Mouse (Mus musculus) stomach, postnatal 0 days (tissue): ENCODE measurements around the gene Smoc1. TPM values are rescaled to one million over a fixed set of nuclear protein-coding genes. Genes with fewer than 3 reads are reported as not detected.

ENCODE experiments used
- ATAC-seq: fragments of 200-750 bp; cut with Nextera tagmentation; 2 replicates; pipeline ENCODE4 v1.8.0; 2017; ENCODE audit not compliant: low FRiP score, low TSS enrichment
- DNase-seq: peaks from one replicate; pipeline ENCODE4 v3.0.0-alpha.2; 2016; ENCODE audit warnings: low spot score
- H3K27ac ChIP-seq: fragments of 300-500 bp; sonication (generic); replicated peaks from 2 replicates; pipeline ENCODE4 v1.5.1; 2014; ENCODE audit warnings: mild to moderate bottlenecking, control low read depth
- H3K27me3 ChIP-seq: fragments of 300-500 bp; sonication (generic); 2 replicates; pipeline ENCODE4 v1.6.1; 2014; ENCODE audit warnings: low read length; ENCODE audit not compliant: control insufficient read depth, insufficient read depth
- H3K36me3 ChIP-seq: fragments of 300-500 bp; sonication (generic); 2 replicates; pipeline ENCODE4 v1.6.1; 2014; ENCODE audit warnings: low read length, mixed read lengths; ENCODE audit not compliant: control insufficient read depth, insufficient read depth
- H3K4me1 ChIP-seq: fragments of 300-500 bp; sonication (generic); replicated peaks from 2 replicates; pipeline ENCODE4 v1.6.1; 2014; ENCODE audit warnings: antibody characterized with exemption; ENCODE audit not compliant: control insufficient read depth, insufficient read depth
- H3K4me2 ChIP-seq: fragments of 300-500 bp; sonication (generic); replicated peaks from 2 replicates; pipeline ENCODE4 v1.6.1; 2014; ENCODE audit warnings: low read depth, mild to moderate bottlenecking, control low read depth, moderate library complexity
- H3K4me3 ChIP-seq: fragments of 300-500 bp; sonication (generic); 2 replicates; pipeline ENCODE4 v1.5.1; 2014; ENCODE audit warnings: low read depth, low read length, control low read depth
- H3K9ac ChIP-seq: fragments of 300-500 bp; sonication (generic); 2 replicates; pipeline ENCODE4 v1.6.1; 2014; ENCODE audit warnings: mild to moderate bottlenecking, low read length, control low read depth, mixed read lengths
- H3K9me3 ChIP-seq: fragments of 300-500 bp; sonication (generic); 2 replicates; pipeline ENCODE4 v1.6.1; 2016; ENCODE audit warnings: low read length; ENCODE audit not compliant: control insufficient read depth
- CTCF ChIP-seq: IDR thresholded peaks from 2 replicates; pipeline ENCODE4 v1.5.1; 2016; ENCODE audit warnings: antibody characterized with exemption, low read depth, mild to moderate bottlenecking, moderate library complexity
- EP300 ChIP-seq: optimal IDR thresholded peaks from 2 replicates; pipeline ENCODE3; 2016; ENCODE audit warnings: antibody characterized with exemption
- WGBS: fragments of 180-500 bp; shearing (Covaris S2); extraction: QIAGEN DNeasy Blood & Tissue Kit; methylation state at CpG from one replicate; pipeline ENCODE4 v1.1.7; 2014; 5-methylcytosine and 5-hydroxymethylcytosine counted together
- polyA plus RNA-seq: library from polyadenylated mRNA; unstranded; fragments of >200 nt; fragmentation: Nextera tagmentation; extraction: Ambion mirVana; gene quantifications from 2 replicates; pipeline ENCODE4 v1.2.1, GENCODE M21; 2015

Gene Smoc1
- polyA plus RNA-seq, 1 experiment from 2014 or later, result 0.65 TPM

- Histone ChIP-seq H3K27ac (no peak overlapping the region), H3K4me3 (no peak overlapping the region), H3K4me1 (no peaks in the 10 kb centered on the region), H3K9ac (no peak overlapping the region), H3K27me3 (no peaks in the 10 kb centered on the region), H3K36me3 (no peaks in the 10 kb centered on the region), H3K9me3 (no peaks in the 10 kb centered on the region), H3K4me2 (no peak overlapping the region)
- DNase-seq, result no peak
- 57% methylated on average over 4 of the region's 4 CpGs for WGBS
- peak; percentile 72 for ATAC-seq
- TF ChIP-seq EP300, result no peak
- no peak for TF ChIP-seq CTCF
Measured at GRCm38 (mm10) chr12:81000924-81001323, 25.7 kb upstream of the Smoc1 start.

DNA sequence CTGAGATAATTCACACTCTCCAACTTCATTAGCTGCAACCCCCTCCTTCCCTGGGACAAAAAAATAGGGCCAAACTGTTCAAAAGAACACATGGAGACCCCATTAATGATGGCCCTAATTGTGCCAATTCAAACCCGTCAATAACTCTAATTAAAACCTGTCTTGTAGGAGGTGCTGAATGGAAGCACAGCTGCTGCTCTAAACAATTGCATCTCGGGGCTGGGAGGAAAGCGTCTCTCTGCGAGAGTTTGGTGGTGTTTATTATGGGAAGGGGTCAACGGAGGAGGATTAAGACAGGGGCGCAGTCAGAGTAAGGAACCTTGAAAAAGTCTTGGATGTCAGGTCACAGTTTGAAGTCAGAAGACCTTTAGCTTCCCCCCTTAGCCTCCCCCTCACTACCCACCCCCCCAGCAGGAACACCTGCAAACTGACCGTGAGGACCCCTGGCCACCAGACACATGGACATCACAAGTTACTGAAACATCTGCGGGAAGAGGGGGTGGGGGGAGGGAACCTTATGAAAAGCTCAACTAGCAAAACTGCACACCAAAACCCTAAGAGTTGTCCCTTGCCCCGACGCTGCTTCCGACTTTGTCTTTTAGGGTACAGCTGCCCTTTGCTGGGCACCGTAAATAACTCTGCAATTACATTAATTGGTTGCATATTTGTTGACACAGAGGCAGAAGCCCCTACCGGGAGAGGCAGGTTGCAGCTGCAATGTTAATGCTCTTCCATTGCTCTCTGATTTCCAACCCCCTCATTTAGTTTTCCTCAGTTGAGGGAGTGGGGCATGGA lies 23.6 kb upstream of the Smoc1 start:
- DNase-seq, result no peak
- H3K9ac ChIP-seq, result no peak overlapping the region
- H3K36me3 ChIP-seq, result no peaks in the 10 kb centered on the region
- 40% methylated on average over 13 of the region's 13 CpGs for WGBS
- ATAC-seq, result no peak
- no peak for TF ChIP-seq CTCF
- no peak for TF ChIP-seq EP300
- no peaks in the 10 kb centered on the region for H3K27me3 ChIP-seq
- H3K4me1 ChIP-seq, result no peaks in the 10 kb centered on the region
- H3K4me3 ChIP-seq, result no peak overlapping the region
- H3K4me2 ChIP-seq, result no peak overlapping the region
- no peak overlapping the region for H3K27ac ChIP-seq
- H3K9me3 ChIP-seq, result no peaks in the 10 kb centered on the region

DNA sequence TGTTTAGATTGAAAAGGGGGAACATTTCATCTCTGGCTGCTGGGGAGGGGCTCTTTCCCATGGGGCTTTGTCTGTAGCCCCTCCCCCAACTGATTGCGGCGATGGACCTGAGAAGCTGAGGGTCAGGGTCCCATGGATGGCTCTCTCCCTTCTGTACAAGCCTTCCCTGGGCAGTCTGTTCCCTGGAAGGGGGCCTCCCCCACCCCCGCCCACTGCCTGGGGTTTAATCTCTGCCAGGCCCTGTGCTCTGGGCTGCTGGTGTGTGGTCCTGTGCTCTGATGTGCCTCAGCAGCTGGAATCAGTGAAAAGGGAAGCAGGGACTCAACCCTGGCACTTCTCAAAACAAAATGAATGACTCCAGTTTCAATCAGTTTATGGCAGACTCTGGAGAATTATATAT lies 16.8 kb upstream of the Smoc1 start:
- Histone ChIP-seq H3K4me1 (no peaks in the 10 kb centered on the region), H3K4me3 (no peak overlapping the region), H3K9ac (no peak overlapping the region), H3K4me2 (no peak overlapping the region), H3K27me3 (no peaks in the 10 kb centered on the region), H3K36me3 (no peaks in the 10 kb centered on the region), H3K9me3 (no peaks in the 10 kb centered on the region), H3K27ac (no peak overlapping the region)
- ATAC-seq, result no peak
- no peak for TF ChIP-seq EP300
- no peak for TF ChIP-seq CTCF
- 19% methylated on average over 3 of the region's 3 CpGs for WGBS
- DNase-seq, result no peak

GRCm38 (mm10) chr12:81011994-81012393 lies 14.6 kb upstream of the Smoc1 start:
- no peak overlapping the region for H3K4me3 ChIP-seq
- ATAC-seq, result no peak
- H3K4me2 ChIP-seq, result no peak overlapping the region
- TF ChIP-seq CTCF (0 out of 2 replicates have a peak, but pooled peaks have one; percentile 9), EP300 (no peak)
- no peaks in the 10 kb centered on the region for H3K4me1 ChIP-seq
- H3K27ac ChIP-seq, result no peak overlapping the region
- 77% methylated on average over 2 of the region's 2 CpGs for whole genome bisulfite sequencing
- no peak overlapping the region for H3K9ac ChIP-seq
- H3K36me3 ChIP-seq, result no peaks in the 10 kb centered on the region
- no peaks in the 10 kb centered on the region for H3K27me3 ChIP-seq
- no peak for DNase-seq
- H3K9me3 ChIP-seq, result no peaks in the 10 kb centered on the region

- 78% methylated on average over 11 of the region's 11 CpGs for WGBS
- Histone ChIP-seq H3K9ac (no peak overlapping the region), H3K9me3 (no peaks in the 10 kb centered on the region), H3K36me3 (no peaks in the 10 kb centered on the region), H3K27me3 (no peaks in the 10 kb centered on the region), H3K4me1 (no peaks in the 10 kb centered on the region), H3K4me2 (no peak overlapping the region), H3K27ac (no peak overlapping the region), H3K4me3 (no peak overlapping the region)
- no peak for DNase-seq
- TF ChIP-seq CTCF (no peak), EP300 (no peak)
- no peak for ATAC-seq
Measured at GRCm38 (mm10) chr12:81013496-81013895, 13.1 kb upstream of the Smoc1 start.

GRCm38 (mm10) chr12:81017624-81018023 lies 9.0 kb upstream of the Smoc1 start:
- TF ChIP-seq EP300 (no peak), CTCF (no peak)
- Histone ChIP-seq H3K4me3 (no peak overlapping the region), H3K4me1 (no peaks in the 10 kb centered on the region), H3K27ac (no peak overlapping the region), H3K4me2 (no peak overlapping the region), H3K9me3 (no peaks in the 10 kb centered on the region), H3K27me3 (no peaks in the 10 kb centered on the region), H3K36me3 (no peaks in the 10 kb centered on the region), H3K9ac (no peak overlapping the region)
- ATAC-seq (no peak), DNase-seq (no peak)
- 93% methylated on average over 12 of the region's 12 CpGs for WGBS
